Mouse (Mus musculus): ENCODE results near the gene Il12rb1. TPM values are rescaled to one million over a fixed set of nuclear protein-coding genes. Genes with fewer than 3 reads are reported as not detected.

Gene Il12rb1
- polyA plus RNA-seq, 1 experiment: 5.4 TPM

DNA sequence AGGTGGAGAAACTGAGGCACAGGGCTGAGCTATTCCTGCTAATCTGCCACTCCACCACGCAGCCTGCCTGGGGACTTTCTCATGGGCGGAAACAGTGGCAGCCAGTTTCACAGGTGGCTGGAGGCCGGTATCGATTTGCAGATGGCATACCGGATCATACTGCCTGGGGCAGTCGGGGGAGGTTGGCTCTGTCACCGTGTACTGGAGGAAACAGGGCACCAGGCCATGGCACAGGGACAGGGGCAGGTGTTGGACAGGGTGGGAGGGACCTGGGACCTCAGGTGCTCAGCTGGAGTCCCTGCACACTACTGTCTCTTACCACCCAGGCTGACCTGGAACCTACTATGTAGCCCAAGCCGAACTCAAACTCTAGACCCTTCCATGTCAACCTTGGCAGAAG, 17.6 kb downstream of the Il12rb1 start:
- Histone ChIP-seq H3K36me3 (ENCODE audit: control insufficient read depth, insufficient read depth, low read length) (no peaks in the 10 kb centered on the region), H3K27ac (ENCODE audit: insufficient read depth, low read depth, low read length) (no peak overlapping the region), H3K4me1 (ENCODE audit: control insufficient read depth, insufficient read depth, insufficient read length, low read length) (no peaks in the 10 kb centered on the region), H3K4me3 (ENCODE audit: low read depth, low read length) (no peak overlapping the region), H3K27me3 (ENCODE audit: control insufficient read depth, insufficient read depth, low read length) (no peaks in the 10 kb centered on the region)
- WGBS: 67% methylated on average over 8 of the region's 8 CpGs
- TF ChIP-seq POLR2A (IDR thresholded peaks at IDR 0.05; ENCODE audit: low read depth, low read length): no peak
- TF ChIP-seq CTCF (IDR thresholded peaks at IDR 0.05; ENCODE audit: extremely low read depth, insufficient read length, insufficient replicate concordance, low read depth, low read length): no peak

DNA sequence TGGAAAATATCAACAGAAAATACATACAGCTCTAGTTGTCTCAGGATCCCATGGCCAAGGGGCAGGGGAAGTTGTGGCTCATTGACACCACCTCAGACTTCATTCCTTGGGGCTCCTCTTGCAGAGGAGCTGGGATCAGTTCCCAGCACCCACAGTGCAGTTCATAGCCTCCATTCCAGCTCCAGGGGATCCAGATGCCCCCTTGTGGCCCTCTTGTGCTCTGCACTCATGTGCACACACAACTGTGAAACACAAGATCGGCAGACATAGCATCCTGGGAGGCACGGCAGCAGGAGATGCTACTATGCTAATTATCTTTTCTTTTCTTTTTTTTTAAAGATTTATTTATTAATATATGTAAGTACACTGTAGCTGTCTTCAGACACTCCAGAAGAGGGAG, 18.8 kb downstream of the Il12rb1 start:
- no peaks in the 10 kb centered on the region for H3K36me3 ChIP-seq (ENCODE audit: control insufficient read depth, insufficient read depth, low read length)
- H3K4me1 ChIP-seq (ENCODE audit: control insufficient read depth, insufficient read depth, insufficient read length, low read length): no peaks in the 10 kb centered on the region
- peak; percentile 31; the same call in 1 of the 2 replicates for TF ChIP-seq CTCF (IDR thresholded peaks at IDR 0.05; ENCODE audit: extremely low read depth, insufficient read length, insufficient replicate concordance, low read depth, low read length)
- TF ChIP-seq POLR2A (IDR thresholded peaks at IDR 0.05; ENCODE audit: low read depth, low read length): no peak
- no peaks in the 10 kb centered on the region for H3K27me3 ChIP-seq (ENCODE audit: control insufficient read depth, insufficient read depth, low read length)
- no peak overlapping the region for H3K27ac ChIP-seq (ENCODE audit: insufficient read depth, low read depth, low read length)
- no peak overlapping the region for H3K4me3 ChIP-seq (ENCODE audit: low read depth, low read length)
- WGBS: 96% methylated on average over 2 of the region's 2 CpGs

DNA sequence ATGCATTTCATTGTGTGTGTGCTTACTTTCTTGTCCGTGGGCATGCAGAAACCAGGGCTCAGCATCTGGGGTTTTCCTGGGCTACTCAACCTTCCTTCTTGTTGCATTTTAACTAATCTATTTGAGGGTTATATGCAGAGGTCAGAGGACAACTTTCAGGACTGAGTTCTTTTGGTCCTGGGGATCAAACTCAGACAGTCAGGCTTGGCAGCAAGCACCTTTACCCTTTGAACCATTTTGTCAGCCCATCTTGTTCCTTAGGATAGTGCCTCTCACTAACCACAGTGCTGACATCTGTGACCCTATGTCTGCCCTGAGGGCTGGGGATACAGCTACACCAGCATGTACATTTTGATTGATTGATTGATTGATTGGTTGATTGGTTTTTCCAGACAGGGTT, 19.5 kb downstream of the Il12rb1 start:
- WGBS: 68% methylated on average over 1 of the region's 1 CpGs
- H3K27me3 ChIP-seq (ENCODE audit: control insufficient read depth, insufficient read depth, low read length): no peaks in the 10 kb centered on the region

DNA sequence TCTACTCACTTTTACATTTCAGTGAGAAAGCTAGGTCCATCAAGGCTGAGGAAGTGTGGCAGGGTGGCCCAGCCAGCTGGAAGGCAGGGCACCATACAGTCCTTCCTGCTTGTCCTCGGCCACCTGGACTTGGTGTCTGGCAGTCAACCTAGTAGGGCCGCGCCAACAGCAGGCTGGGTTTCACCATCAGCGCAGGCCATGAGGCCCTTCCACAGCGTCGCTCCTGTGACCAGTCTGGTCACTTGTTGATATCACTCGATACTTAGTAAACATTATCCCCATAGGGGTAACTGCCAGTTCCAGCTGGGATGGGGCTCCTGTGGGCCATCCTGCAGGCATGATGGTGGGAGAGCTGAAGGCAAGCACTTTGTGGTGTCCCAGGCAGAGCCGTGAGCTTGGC, 23.3 kb downstream of the Il12rb1 start:
- TF ChIP-seq CTCF (IDR thresholded peaks at IDR 0.05; ENCODE audit: extremely low read depth, insufficient read length, insufficient replicate concordance, low read depth, low read length): no peak
- no peak for TF ChIP-seq POLR2A (IDR thresholded peaks at IDR 0.05; ENCODE audit: low read depth, low read length)
- Histone ChIP-seq H3K4me1 (ENCODE audit: control insufficient read depth, insufficient read depth, insufficient read length, low read length) (peaks cover 6% of the 10 kb centered on the region), H3K27ac (ENCODE audit: insufficient read depth, low read depth, low read length) (no peak overlapping the region), H3K4me3 (ENCODE audit: low read depth, low read length) (no peak overlapping the region), H3K36me3 (ENCODE audit: control insufficient read depth, insufficient read depth, low read length) (peaks cover 9% of the 10 kb centered on the region; the same call in 1 of the 2 replicates), H3K27me3 (ENCODE audit: control insufficient read depth, insufficient read depth, low read length) (no peaks in the 10 kb centered on the region)
- WGBS: 81% methylated on average over 8 of the region's 8 CpGs

More for the DNA sequence above, 19.5 kb downstream of the Il12rb1 start:
- Histone ChIP-seq H3K36me3 (ENCODE audit: control insufficient read depth, insufficient read depth, low read length) (no peaks in the 10 kb centered on the region), H3K4me3 (ENCODE audit: low read depth, low read length) (no peak overlapping the region), H3K27ac (ENCODE audit: insufficient read depth, low read depth, low read length) (no peak overlapping the region), H3K4me1 (ENCODE audit: control insufficient read depth, insufficient read depth, insufficient read length, low read length) (no peaks in the 10 kb centered on the region)
- TF ChIP-seq CTCF (IDR thresholded peaks at IDR 0.05; ENCODE audit: extremely low read depth, insufficient read length, insufficient replicate concordance, low read depth, low read length) (no peak), POLR2A (IDR thresholded peaks at IDR 0.05; ENCODE audit: low read depth, low read length) (no peak)

DNA sequence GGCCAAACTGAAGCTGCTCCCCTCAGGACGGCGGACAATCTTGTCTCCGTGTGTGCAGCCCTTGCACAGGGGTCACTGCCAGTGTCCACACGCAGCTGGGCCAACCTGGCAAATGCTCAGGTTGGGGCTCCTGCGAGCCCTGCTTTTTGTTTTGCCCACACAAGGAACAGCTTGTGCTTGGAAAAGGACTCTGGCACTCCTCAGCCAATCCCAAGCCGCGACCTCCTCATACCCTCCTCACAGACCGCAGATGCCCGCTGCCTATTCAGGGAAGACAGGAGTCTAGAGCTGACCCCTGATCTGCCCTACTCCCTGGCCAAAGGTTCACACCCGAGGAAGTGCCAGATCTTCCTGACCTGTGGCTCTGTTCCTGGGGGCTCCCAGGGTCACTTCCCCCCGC, 24.1 kb downstream of the Il12rb1 start:
- no peak overlapping the region for H3K27ac ChIP-seq (ENCODE audit: insufficient read depth, low read depth, low read length)
- 82% methylated on average over 11 of the region's 11 CpGs for WGBS

DNA sequence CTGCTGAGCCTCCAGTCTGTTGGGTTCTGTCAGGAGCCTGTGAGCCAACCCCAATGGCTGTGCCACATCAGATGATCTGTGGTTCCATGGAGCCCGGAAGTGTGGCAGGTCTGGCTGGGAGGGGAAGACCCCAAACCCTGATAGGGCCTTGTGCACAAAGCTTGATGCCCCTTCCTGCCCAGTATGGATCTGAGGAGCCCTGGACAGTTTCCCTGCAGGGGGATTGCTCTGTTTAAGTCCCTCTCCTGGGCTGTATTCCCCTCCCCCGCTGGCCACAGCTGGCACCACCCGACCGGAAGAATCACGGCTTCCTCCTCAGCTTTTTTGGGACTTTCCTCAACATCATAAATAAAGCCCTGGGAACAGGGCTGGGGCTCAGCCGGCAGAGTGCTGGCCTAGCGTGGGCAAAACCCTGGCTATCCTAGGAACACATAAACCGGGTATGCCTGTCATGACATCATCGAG, 24.8 kb downstream of the Il12rb1 start:
- H3K4me3 ChIP-seq (ENCODE audit: low read depth, low read length): no peak overlapping the region
- 54% methylated on average over 9 of the region's 9 CpGs for WGBS
- peaks cover 9% of the 10 kb centered on the region; the same call in 1 of the 2 replicates for H3K36me3 ChIP-seq (ENCODE audit: control insufficient read depth, insufficient read depth, low read length)
- TF ChIP-seq POLR2A (IDR thresholded peaks at IDR 0.05; ENCODE audit: low read depth, low read length): no peak
- TF ChIP-seq CTCF (IDR thresholded peaks at IDR 0.05; ENCODE audit: extremely low read depth, insufficient read length, insufficient replicate concordance, low read depth, low read length): no peak
- peak overlapping the region; percentile 33; the same call in 1 of the 2 replicates for H3K27ac ChIP-seq (ENCODE audit: insufficient read depth, low read depth, low read length)
- H3K27me3 ChIP-seq (ENCODE audit: control insufficient read depth, insufficient read depth, low read length): no peaks in the 10 kb centered on the region
- H3K4me1 ChIP-seq (ENCODE audit: control insufficient read depth, insufficient read depth, insufficient read length, low read length): peaks cover 6% of the 10 kb centered on the region

More for the DNA sequence above, 24.1 kb downstream of the Il12rb1 start:
- Histone ChIP-seq H3K4me1 (ENCODE audit: control insufficient read depth, insufficient read depth, insufficient read length, low read length) (peaks cover 6% of the 10 kb centered on the region), H3K4me3 (ENCODE audit: low read depth, low read length) (no peak overlapping the region), H3K36me3 (ENCODE audit: control insufficient read depth, insufficient read depth, low read length) (peaks cover 9% of the 10 kb centered on the region; the same call in 1 of the 2 replicates), H3K27me3 (ENCODE audit: control insufficient read depth, insufficient read depth, low read length) (no peaks in the 10 kb centered on the region)
- no peak for TF ChIP-seq CTCF (IDR thresholded peaks at IDR 0.05; ENCODE audit: extremely low read depth, insufficient read length, insufficient replicate concordance, low read depth, low read length)
- no peak for TF ChIP-seq POLR2A (IDR thresholded peaks at IDR 0.05; ENCODE audit: low read depth, low read length)

DNA sequence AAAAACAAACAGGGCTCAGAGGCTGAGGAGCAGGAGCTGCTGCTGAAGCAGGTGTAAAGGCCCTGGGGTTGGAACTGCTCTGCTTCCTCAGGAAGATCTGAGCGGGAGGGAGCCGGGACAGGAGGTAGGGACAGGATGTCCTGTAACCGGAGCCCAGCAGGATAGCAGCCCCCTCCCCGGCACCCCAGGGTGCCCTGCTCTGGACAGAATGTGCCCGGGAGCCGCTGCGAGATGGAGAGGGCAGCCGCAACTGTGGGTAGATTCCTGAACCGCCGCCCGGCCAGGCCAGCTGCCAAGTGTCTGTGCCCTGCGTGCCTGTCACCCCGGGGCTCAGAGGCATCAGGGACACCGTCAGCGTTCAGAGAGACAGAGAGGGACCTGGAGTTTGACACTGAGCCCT, 25.3 kb downstream of the Il12rb1 start:
- Histone ChIP-seq H3K36me3 (ENCODE audit: control insufficient read depth, insufficient read depth, low read length) (peaks cover 9% of the 10 kb centered on the region; the same call in 1 of the 2 replicates), H3K4me1 (ENCODE audit: control insufficient read depth, insufficient read depth, insufficient read length, low read length) (peaks cover 8% of the 10 kb centered on the region), H3K4me3 (ENCODE audit: low read depth, low read length) (no peak overlapping the region), H3K27ac (ENCODE audit: insufficient read depth, low read depth, low read length) (peak overlapping the region; percentile 33; the same call in 1 of the 2 replicates), H3K27me3 (ENCODE audit: control insufficient read depth, insufficient read depth, low read length) (no peaks in the 10 kb centered on the region)
- no peak for TF ChIP-seq POLR2A (IDR thresholded peaks at IDR 0.05; ENCODE audit: low read depth, low read length)
- TF ChIP-seq CTCF (IDR thresholded peaks at IDR 0.05; ENCODE audit: extremely low read depth, insufficient read length, insufficient replicate concordance, low read depth, low read length): no peak
- WGBS: 54% methylated on average over 15 of the region's 15 CpGs

Data from small intestine, adult 2 months (tissue).